Mouse (Mus musculus) myocyte (in vitro differentiated cells): ENCODE data around the gene Pglyrp4.

ENCODE experiments used
- E2F4 ChIP-seq: IDR thresholded peaks from one replicate; pipeline ENCODE4 v1.6.1; 2011; ENCODE audit warnings: mild to moderate bottlenecking, control low read depth, moderate library complexity; ENCODE audit not compliant: insufficient read depth
- MAX ChIP-seq: IDR thresholded peaks from one replicate; pipeline ENCODE4 v1.6.1; 2011; ENCODE audit warnings: low read depth, mild to moderate bottlenecking, control low read depth
- MYOG ChIP-seq, 3 experiments: IDR thresholded peaks; one replicate each; pipeline ENCODE4 v1.6.1; 2011; ENCODE audit warnings: control low read depth in 2 of 3, low read depth in 2 of 3, mild to moderate bottlenecking in 2 of 3; ENCODE audit not compliant: insufficient read length in 2 of 3, control insufficient read depth in 1 of 3, insufficient read depth in 1 of 3
- POLR2A ChIP-seq: IDR thresholded peaks from one replicate; pipeline ENCODE4 v1.6.1; 2011; ENCODE audit warnings: low read depth, mild to moderate bottlenecking, control low read depth, moderate library complexity; ENCODE audit not compliant: insufficient read length
- SRF ChIP-seq: IDR thresholded peaks from one replicate; pipeline ENCODE4 v1.6.1; 2011; ENCODE audit warnings: low read depth; ENCODE audit not compliant: control insufficient read depth, insufficient read length
- TCF12 ChIP-seq: IDR thresholded peaks from one replicate; pipeline ENCODE4 v1.6.1; 2011; ENCODE audit warnings: mild to moderate bottlenecking, control low read depth; ENCODE audit not compliant: poor library complexity, insufficient read depth, severe bottlenecking

GRCm38 (mm10) chr3:90709591-90710460 lies 16.9 kb upstream of the Pglyrp4 start:
- no peak for TF ChIP-seq SRF
- no peak for TF ChIP-seq MAX
- no peak for TF ChIP-seq TCF12
- TF ChIP-seq POLR2A, result no peak
- TF ChIP-seq E2F4, result no peak
- no peak for TF ChIP-seq MYOG (IDR thresholded peaks at IDR 0.05; ENCODE audit: control insufficient read depth in 1 of 3, insufficient read depth in 1 of 3, insufficient read length in 2 of 3, low read depth in 2 of 3)
